25 mouse cellular contexts compared by ENCODE assay signal in the genomic region with DNA sequence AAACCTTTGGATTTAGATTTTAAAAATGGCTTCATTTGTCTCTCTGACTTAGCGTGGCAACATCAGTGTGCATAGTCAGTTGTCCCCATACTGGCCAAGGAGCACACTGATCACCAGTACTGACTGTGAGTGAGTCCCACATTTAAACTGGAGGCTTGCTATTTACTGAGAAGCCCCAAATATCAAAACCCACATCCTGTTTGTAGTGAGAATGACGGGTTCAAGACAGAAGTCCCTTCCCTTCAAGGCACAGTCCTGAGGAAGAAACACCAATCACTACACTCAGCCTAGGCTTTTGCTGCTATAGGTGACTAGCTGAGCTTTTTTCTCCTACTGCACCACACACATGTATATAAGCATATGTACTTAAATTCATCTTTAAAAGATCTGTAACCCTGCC.
A peak's percentile ranks its signal among the peaks of the same experiment; 100 is the strongest.
DNase-seq lines count a peak whose midpoint lies in the region; ATAC-seq and TF ChIP-seq lines count a peak whose summit lies in the region.
"Had no signal": no experiment of that assay in that cellular context is flagged by ENCODE, and none has a peak within 500 bp of the region (broad histone marks: within the 10 kb centered on the region; RNA-seq: fewer than 3 reads in every experiment).

No protein-coding gene starts in this region.

- no peak overlapping the region for H3K4me2 ChIP-seq in midbrain, embryonic 14.5 days (ENCODE audit: low read length)
- H3K4me2 ChIP-seq in lung, postnatal 0 days (replicated peaks; ENCODE audit: low read depth, low read length) = no peak overlapping the region
- H3K4me2 ChIP-seq: embryonic facial prominence, embryonic 15.5 days; hindbrain, embryonic 14.5 days had no signal

- H3K4me1 ChIP-seq in midbrain, embryonic 14.5 days (ENCODE audit: control insufficient read depth, insufficient read depth, low read length) = peaks cover 6% of the 10 kb centered on the region; the same call in 1 of the 2 replicates
- H3K4me1 ChIP-seq in lung, postnatal 0 days (ENCODE audit: insufficient read depth, low read depth, low read length) = no peaks in the 10 kb centered on the region

- no peak overlapping the region for H3K4me3 ChIP-seq in midbrain, embryonic 14.5 days (replicated peaks; ENCODE audit: low read depth, low read length)
- H3K4me3 ChIP-seq in lung, postnatal 0 days (ENCODE audit: low read depth, low read length) = no peak overlapping the region
- H3K4me3 ChIP-seq: embryonic facial prominence, embryonic 15.5 days; erythroblast, embryonic 14.5 days; forebrain, embryonic 10.5 days; heart, embryonic 10.5 days; hindbrain, embryonic 10.5 days had no signal

- no peaks in the 10 kb centered on the region for H3K36me3 ChIP-seq in midbrain, embryonic 14.5 days (ENCODE audit: control insufficient read depth, insufficient read depth, low read length)
- no peaks in the 10 kb centered on the region for H3K36me3 ChIP-seq in lung, postnatal 0 days (ENCODE audit: insufficient read depth, low read length)
- H3K36me3 ChIP-seq: embryonic facial prominence, embryonic 15.5 days; forebrain, embryonic 10.5 days; heart, embryonic 10.5 days; hindbrain, embryonic 10.5 days had no signal

- DNase-seq in thymus, postnatal 0 days (ENCODE audit: low spot score) = peak; percentile 54
- no peak for DNase-seq in thymus, postnatal 14 days
- peak; percentile 71 for DNase-seq in T-cell, adult 2 months (ENCODE audit: low spot score)
- DNase-seq in naive thymus-derived CD4-positive, alpha-beta T cell, adult 2 months (ENCODE audit: low read depth) = peak; percentile 65
- DNase-seq in midbrain, embryonic 14.5 days = no peak
- no peak for DNase-seq in layer of hippocampus, adult 8-10 months (ENCODE audit: low spot score in 2 of 2)
- DNase-seq in lung, postnatal 0 days (ENCODE audit: low spot score) = no peak
- DNase-seq in cerebellum, adult 9-10 months = no peak
- DNase-seq: adrenal gland, adult 8-10 months; adrenal gland, postnatal 36 days; cerebellum, adult 2 months; cerebellum, postnatal 14 days; embryo, embryonic 11 days; gastrocnemius, postnatal 10 days; heart, adult 18-20 months; heart, postnatal 14 days had no signal

- H3K27ac ChIP-seq in midbrain, embryonic 14.5 days (replicated peaks; ENCODE audit: low read depth, low read length) = no peak overlapping the region
- H3K27ac ChIP-seq in lung, postnatal 0 days (ENCODE audit: low read length) = no peak overlapping the region
- H3K27ac ChIP-seq: embryonic facial prominence, embryonic 15.5 days; forebrain, embryonic 10.5 days; heart, embryonic 10.5 days; hindbrain, embryonic 10.5 days; hindbrain, embryonic 14.5 days had no signal

- H3K9ac ChIP-seq in midbrain, embryonic 14.5 days (replicated peaks; ENCODE audit: low read length) = no peak overlapping the region
- no peak overlapping the region for H3K9ac ChIP-seq in lung, postnatal 0 days (replicated peaks; ENCODE audit: low read depth)
- H3K9ac ChIP-seq: embryonic facial prominence, embryonic 15.5 days; hindbrain, embryonic 14.5 days had no signal

- TF ChIP-seq CTCF in lung, postnatal 0 days (IDR thresholded peaks at IDR 0.05) = no peak

- H3K27me3 ChIP-seq in midbrain, embryonic 14.5 days (ENCODE audit: control insufficient read depth, insufficient read depth, low read length) = no peaks in the 10 kb centered on the region
- no peaks in the 10 kb centered on the region for H3K27me3 ChIP-seq in lung, postnatal 0 days (replicated peaks; ENCODE audit: insufficient read depth, low read length)
- H3K27me3 ChIP-seq: CH12.LX; embryonic facial prominence, embryonic 15.5 days; Patski had no signal

- WGBS in midbrain, embryonic 14.5 days = 88% methylated on average over 2 of the region's 2 CpGs
- WGBS in lung, postnatal 0 days = 74% methylated on average over 2 of the region's 2 CpGs

- no peak for TF ChIP-seq EP300 in lung, postnatal 0 days (IDR thresholded peaks at IDR 0.05)

- no peak for ATAC-seq in midbrain, embryonic 14.5 days (ENCODE audit: low FRiP score, low TSS enrichment)
- ATAC-seq in lung, postnatal 0 days = no peak
- ATAC-seq: forebrain, embryonic 14.5 days; Patski had no signal

- H3K9me3 ChIP-seq in midbrain, embryonic 14.5 days (ENCODE audit: control insufficient read depth, low read length) = no peaks in the 10 kb centered on the region
- H3K9me3 ChIP-seq in lung, postnatal 0 days (ENCODE audit: low read length) = no peaks in the 10 kb centered on the region
- H3K9me3 ChIP-seq: embryonic facial prominence, embryonic 15.5 days; forebrain, embryonic 10.5 days; heart, embryonic 10.5 days; hindbrain, embryonic 10.5 days had no signal

Comparison
In these comparisons a context has a peak if more than half of its experiments do, and no peak if none do; other contexts are left out.
1. DNase-seq: peak in thymus, postnatal 0 days (single experiment), T-cell, adult 2 months (single experiment) and naive thymus-derived CD4-positive, alpha-beta T cell, adult 2 months (single experiment); none in thymus, postnatal 14 days (single experiment), midbrain, embryonic 14.5 days (single experiment), layer of hippocampus, adult 8-10 months (0 of 2), lung, postnatal 0 days (single experiment) and cerebellum, adult 9-10 months (single experiment).